Mouse (Mus musculus): ENCODE data around the gene Stk38. TPM values are rescaled to one million over a fixed set of nuclear protein-coding genes. Genes with fewer than 3 reads are reported as not detected.

The Stk38 gene
- polyA plus RNA-seq, 1 experiment = 111 TPM

GRCm38 (mm10) chr17:29049508-29049889 is 41.7 kb upstream of the Stk38 start:
- DNase-seq = no peak
- WGBS = 70% methylated on average over 5 of the region's 5 CpGs

DNA sequence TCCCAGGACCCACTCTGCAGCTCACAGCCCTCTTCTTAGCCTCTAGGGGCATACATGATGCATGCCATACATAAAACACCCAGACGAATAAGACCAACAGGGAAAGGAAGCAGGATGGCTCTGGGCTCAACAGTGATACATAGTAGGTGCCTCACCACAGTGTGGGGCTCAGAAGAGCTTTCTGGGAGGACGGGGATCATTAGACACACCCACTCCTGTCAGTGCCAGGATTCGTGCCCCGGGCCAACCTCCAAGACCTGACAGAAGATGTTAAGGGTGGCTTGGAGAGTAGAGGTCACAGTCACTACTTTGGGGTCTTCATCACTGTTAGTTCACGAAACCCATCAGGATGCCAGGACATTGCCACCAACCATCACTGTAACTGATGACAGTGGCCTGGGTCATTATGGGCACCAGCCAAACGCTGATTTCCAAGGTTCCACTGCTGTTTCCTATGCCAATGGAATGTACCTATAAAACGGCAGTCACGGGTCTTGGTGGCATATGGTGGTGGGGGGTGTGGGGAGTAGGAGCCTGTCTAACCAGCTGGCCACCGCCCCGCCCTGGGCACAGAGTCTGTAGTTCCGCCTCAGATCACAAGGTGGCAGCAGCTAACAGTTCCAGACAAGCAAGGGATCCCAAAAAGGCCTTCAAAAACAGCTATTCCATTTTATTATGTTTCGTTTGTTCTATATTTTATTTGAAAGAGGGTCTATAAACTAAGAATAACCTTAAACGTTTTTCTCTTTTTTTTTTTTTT is 41.1 kb upstream of the Stk38 start:
- TF ChIP-seq CTCF (IDR thresholded peaks at IDR 0.05; ENCODE audit: insufficient read depth, low read length) (peak; percentile 78), POLR2A (IDR thresholded peaks at IDR 0.05; ENCODE audit: borderline replicate concordance, extremely low read depth, low read depth, low read length) (no peak)
- no peak overlapping the region for H3K4me3 ChIP-seq (replicated peaks; ENCODE audit: extremely low read depth, low read depth, low read length)
- DNase-seq = peak; percentile 92
- peaks cover 12% of the 10 kb centered on the region for H3K4me1 ChIP-seq (ENCODE audit: control insufficient read depth, insufficient read depth, low read length)
- 16% methylated on average over 13 of the region's 13 CpGs for WGBS

More at GRCm38 (mm10) chr17:29049508-29049889, 41.7 kb upstream of the Stk38 start:
- Histone ChIP-seq H3K4me1 (ENCODE audit: control insufficient read depth, insufficient read depth, low read length) (peaks cover 16% of the 10 kb centered on the region), H3K4me3 (replicated peaks; ENCODE audit: extremely low read depth, low read depth, low read length) (no peak overlapping the region)
- TF ChIP-seq POLR2A (IDR thresholded peaks at IDR 0.05; ENCODE audit: borderline replicate concordance, extremely low read depth, low read depth, low read length) (no peak), CTCF (IDR thresholded peaks at IDR 0.05; ENCODE audit: insufficient read depth, low read length) (no peak)

GRCm38 (mm10) chr17:29047697-29048514 is 40.1 kb upstream of the Stk38 start:
- TF ChIP-seq POLR2A (IDR thresholded peaks at IDR 0.05; ENCODE audit: borderline replicate concordance, extremely low read depth, low read depth, low read length) (no peak), CTCF (IDR thresholded peaks at IDR 0.05; ENCODE audit: insufficient read depth, low read length) (no peak)
- no peak overlapping the region for H3K4me3 ChIP-seq (replicated peaks; ENCODE audit: extremely low read depth, low read depth, low read length)
- DNase-seq = no peak
- WGBS = 68% methylated on average over 3 of the region's 3 CpGs
- H3K4me1 ChIP-seq (ENCODE audit: control insufficient read depth, insufficient read depth, low read length) = peaks cover 11% of the 10 kb centered on the region

- no peak for DNase-seq
- TF ChIP-seq POLR2A (IDR thresholded peaks at IDR 0.05; ENCODE audit: borderline replicate concordance, extremely low read depth, low read depth, low read length) (no peak), CTCF (IDR thresholded peaks at IDR 0.05; ENCODE audit: insufficient read depth, low read length) (no peak)
- WGBS = 81% methylated on average over 3 of the region's 3 CpGs
- Histone ChIP-seq H3K4me1 (ENCODE audit: control insufficient read depth, insufficient read depth, low read length) (peaks cover 11% of the 10 kb centered on the region), H3K4me3 (replicated peaks; ENCODE audit: extremely low read depth, low read depth, low read length) (no peak overlapping the region)
Measured at GRCm38 (mm10) chr17:29046863-29047262, 39.1 kb upstream of the Stk38 start.

DNA sequence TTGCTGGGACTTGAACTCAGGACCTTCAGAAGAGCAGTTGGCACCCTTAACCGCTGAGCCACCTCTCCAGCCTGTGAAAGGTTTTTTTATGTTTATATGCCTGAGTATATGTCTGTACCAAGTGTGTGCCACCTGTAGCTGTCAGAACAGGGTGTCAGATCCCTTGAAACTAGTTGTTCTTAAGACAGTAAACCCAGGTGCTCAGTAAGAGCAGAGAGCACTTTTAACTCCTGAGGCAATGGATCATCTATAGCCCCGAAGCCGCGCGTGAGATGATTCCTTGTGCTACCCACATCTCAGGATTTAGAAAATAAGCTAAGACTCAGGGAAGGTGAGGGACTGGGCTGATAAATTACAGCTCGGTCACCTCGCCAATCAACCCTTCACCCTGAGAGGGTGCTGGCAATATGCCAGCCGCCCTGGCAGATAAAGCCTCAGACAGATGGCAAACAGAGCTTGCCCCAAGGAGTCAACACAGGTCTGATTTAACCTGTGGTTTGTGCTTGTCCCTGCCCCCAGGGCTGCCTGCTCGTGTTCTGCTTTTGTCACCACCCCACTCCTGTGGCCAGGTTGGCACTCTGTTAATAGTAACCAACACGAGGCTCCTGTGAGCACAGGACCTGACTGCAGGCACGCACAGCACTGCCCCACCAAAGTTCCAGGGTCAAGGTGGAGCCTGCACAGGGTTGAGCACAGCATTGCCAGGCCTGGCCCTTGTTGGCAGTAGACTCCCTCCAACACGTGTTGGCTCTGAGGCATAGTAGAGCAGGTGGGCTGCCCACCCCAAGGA is 38.1 kb upstream of the Stk38 start:
- no peak for TF ChIP-seq CTCF (IDR thresholded peaks at IDR 0.05; ENCODE audit: insufficient read depth, low read length)
- TF ChIP-seq POLR2A (IDR thresholded peaks at IDR 0.05; ENCODE audit: borderline replicate concordance, extremely low read depth, low read depth, low read length) = peak; percentile 33; the same call in 1 of the 2 replicates
- Histone ChIP-seq H3K4me1 (ENCODE audit: control insufficient read depth, insufficient read depth, low read length) (peaks cover 11% of the 10 kb centered on the region), H3K4me3 (replicated peaks; ENCODE audit: extremely low read depth, low read depth, low read length) (no peak overlapping the region)
- DNase-seq = peak; percentile 65
- 50% methylated on average over 12 of the region's 12 CpGs for WGBS

- peaks cover 8% of the 10 kb centered on the region for H3K4me1 ChIP-seq (ENCODE audit: control insufficient read depth, insufficient read depth, low read length)
- WGBS = 29% methylated on average over 1 of the region's 1 CpGs
- no peak overlapping the region for H3K4me3 ChIP-seq (replicated peaks; ENCODE audit: extremely low read depth, low read depth, low read length)
- TF ChIP-seq CTCF (IDR thresholded peaks at IDR 0.05; ENCODE audit: insufficient read depth, low read length) = no peak
- TF ChIP-seq POLR2A (IDR thresholded peaks at IDR 0.05; ENCODE audit: borderline replicate concordance, extremely low read depth, low read depth, low read length) = no peak
- no peak for DNase-seq
Measured at GRCm38 (mm10) chr17:29044925-29045319, 37.1 kb upstream of the Stk38 start.

DNA sequence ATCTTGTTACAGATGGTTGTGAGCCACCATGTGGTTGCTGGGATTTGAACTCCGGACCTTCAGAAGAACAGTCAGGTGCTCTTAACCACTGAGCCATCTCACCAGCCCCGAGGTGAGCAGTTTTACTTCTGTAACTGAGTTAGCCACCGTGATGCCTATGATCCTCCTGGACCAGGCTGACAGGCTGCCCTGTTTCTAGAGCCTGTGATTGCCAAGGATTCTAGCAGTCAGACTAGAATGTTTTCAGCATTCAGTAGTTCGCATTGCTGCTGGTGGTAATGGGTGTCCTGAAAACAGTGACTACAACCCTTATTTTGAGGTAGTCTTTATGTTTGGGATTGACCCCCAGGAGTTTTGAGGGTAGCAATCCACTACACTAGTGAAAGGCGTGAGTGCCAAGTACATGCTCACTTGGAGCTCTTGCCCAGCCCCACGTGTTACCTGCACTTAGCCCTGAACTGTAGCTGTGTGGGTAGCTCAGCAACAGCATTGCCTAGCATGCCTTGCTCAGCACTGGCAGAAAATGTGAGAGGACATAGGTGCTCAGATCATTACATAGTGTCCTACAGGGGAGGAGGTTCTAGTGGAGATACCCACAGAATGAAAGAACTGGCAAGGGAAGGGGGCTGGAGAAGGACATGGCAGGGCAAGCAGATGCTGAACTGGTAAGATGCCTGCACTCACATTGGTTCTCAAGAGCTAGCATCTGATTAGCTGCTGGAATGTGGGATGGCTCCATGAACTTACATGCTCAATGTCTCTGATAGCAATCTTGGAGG is 36.5 kb upstream of the Stk38 start:
- Histone ChIP-seq H3K4me3 (replicated peaks; ENCODE audit: extremely low read depth, low read depth, low read length) (no peak overlapping the region), H3K4me1 (ENCODE audit: control insufficient read depth, insufficient read depth, low read length) (peaks cover 11% of the 10 kb centered on the region)
- no peak for DNase-seq
- TF ChIP-seq CTCF (IDR thresholded peaks at IDR 0.05; ENCODE audit: insufficient read depth, low read length) (no peak), POLR2A (IDR thresholded peaks at IDR 0.05; ENCODE audit: borderline replicate concordance, extremely low read depth, low read depth, low read length) (no peak)
- 72% methylated on average over 6 of the region's 6 CpGs for WGBS

GRCm38 (mm10) chr17:29043583-29043982 is 35.8 kb upstream of the Stk38 start:
- TF ChIP-seq POLR2A (IDR thresholded peaks at IDR 0.05; ENCODE audit: borderline replicate concordance, extremely low read depth, low read depth, low read length) (no peak), CTCF (IDR thresholded peaks at IDR 0.05; ENCODE audit: insufficient read depth, low read length) (no peak)
- no peak for DNase-seq
- no peak overlapping the region for H3K4me3 ChIP-seq (replicated peaks; ENCODE audit: extremely low read depth, low read depth, low read length)
- WGBS = 76% methylated on average over 3 of the region's 3 CpGs
- H3K4me1 ChIP-seq (ENCODE audit: control insufficient read depth, insufficient read depth, low read length) = peaks cover 9% of the 10 kb centered on the region
